Mouse (Mus musculus) stomach, postnatal 0 days (tissue): ENCODE measurements around the gene Clptm1.

Experiments used
- CTCF ChIP-seq: IDR thresholded peaks from 2 replicates; pipeline ENCODE4 v1.5.1; 2016; ENCODE audit warnings: antibody characterized with exemption, low read depth, mild to moderate bottlenecking, moderate library complexity
- EP300 ChIP-seq: optimal IDR thresholded peaks from 2 replicates; pipeline ENCODE3; 2016; ENCODE audit warnings: antibody characterized with exemption

DNA sequence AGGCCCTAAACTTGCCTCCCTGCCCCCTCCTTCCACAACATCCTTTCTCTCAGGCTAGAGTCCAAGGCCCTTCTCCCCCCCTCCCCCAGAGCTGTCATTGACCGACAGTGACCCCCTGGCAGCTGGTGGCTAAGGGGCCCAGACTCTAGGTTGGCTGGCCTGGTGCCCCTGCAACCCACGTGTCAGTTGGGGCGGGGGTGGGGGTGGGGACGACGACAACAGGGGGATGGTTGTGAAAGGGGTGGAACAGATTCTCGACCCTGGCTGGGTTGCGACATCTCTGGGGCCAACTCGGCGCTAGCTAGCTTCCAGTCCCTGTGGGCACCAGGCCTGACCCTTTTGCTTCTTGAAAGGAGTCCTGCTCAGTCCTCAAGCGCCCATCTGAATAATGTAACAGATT lies 28.6 kb upstream of the Clptm1 start:
- TF ChIP-seq CTCF (no peak), EP300 (no peak)
